In the genomic region with DNA sequence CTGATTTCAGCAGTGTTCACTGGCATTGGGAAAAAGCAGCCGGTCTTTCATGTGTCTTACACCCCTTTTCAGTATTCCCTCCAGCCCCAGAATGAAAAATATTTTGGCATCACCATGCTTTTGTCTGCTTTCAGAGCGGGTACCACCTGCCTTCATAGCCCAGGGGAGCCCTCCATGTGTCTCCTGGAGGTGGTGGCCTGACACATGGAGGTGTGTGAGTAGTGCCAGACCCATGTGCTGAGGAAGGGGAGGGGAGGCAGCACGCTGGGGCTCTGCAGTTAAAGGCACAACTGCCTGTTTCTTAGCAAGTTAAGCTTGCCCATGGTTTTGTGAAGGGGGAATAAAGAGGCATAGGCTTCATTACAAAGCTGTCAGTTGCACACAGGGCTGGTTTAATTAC, we compare ENCODE assay signal across 15 mouse cellular contexts.
DNase-seq lines count a peak whose midpoint lies in the region; ATAC-seq and TF ChIP-seq lines count a peak whose summit lies in the region.
"Had no signal": no experiment of that assay in that cellular context is flagged by ENCODE, and none has a peak within 500 bp of the region (broad histone marks: within the 10 kb centered on the region; RNA-seq: fewer than 3 reads in every experiment).

No protein-coding gene starts in this region.

- H3K27me3 ChIP-seq in heart, embryonic 11.5 days (ENCODE audit: control insufficient read depth, insufficient read depth, low read length), result no peaks in the 10 kb centered on the region
- peaks cover 73% of the 10 kb centered on the region for H3K27me3 ChIP-seq in midbrain, embryonic 10.5 days (ENCODE audit: low read depth, poor library complexity, severe bottlenecking)
- H3K27me3 ChIP-seq in midbrain, embryonic 11.5 days (ENCODE audit: control insufficient read depth, insufficient read depth, low read length), result peaks cover 28% of the 10 kb centered on the region
- no peaks in the 10 kb centered on the region for H3K27me3 ChIP-seq in limb, embryonic 14.5 days (ENCODE audit: control insufficient read depth, insufficient read depth, low read length)

- no peaks in the 10 kb centered on the region for H3K9me3 ChIP-seq in heart, embryonic 11.5 days (replicated peaks; ENCODE audit: control insufficient read depth, low read length)
- H3K9me3 ChIP-seq in midbrain, embryonic 10.5 days (replicated peaks), result no peaks in the 10 kb centered on the region
- H3K9me3 ChIP-seq in midbrain, embryonic 11.5 days (ENCODE audit: control insufficient read depth, low read length), result no peaks in the 10 kb centered on the region
- no peaks in the 10 kb centered on the region for H3K9me3 ChIP-seq in limb, embryonic 14.5 days (ENCODE audit: control insufficient read depth, low read length)

- DNase-seq in heart, adult 11 months, result peak; percentile 88
- no peak for DNase-seq in midbrain, embryonic 10.5 days (ENCODE audit: low spot score)
- no peak for DNase-seq in midbrain, embryonic 11.5 days (ENCODE audit: low spot score, missing footprints)
- no peak for DNase-seq in limb, embryonic 14.5 days (ENCODE audit: low spot score)
- DNase-seq in ovary, adult 18-20 months (ENCODE audit: low spot score), result no peak
- DNase-seq in right cerebral cortex, adult 18-20 months, result no peak
- DNase-seq: gastrocnemius, postnatal 36 days; kidney, postnatal 10 days; layer of hippocampus, postnatal 36 days; liver; lung, embryonic 14.5 days; thymus, postnatal 14 days had no signal

- no peak overlapping the region for H3K4me3 ChIP-seq in heart, embryonic 11.5 days (ENCODE audit: low read depth, low read length)
- no peak overlapping the region for H3K4me3 ChIP-seq in midbrain, embryonic 10.5 days
- H3K4me3 ChIP-seq in midbrain, embryonic 11.5 days (ENCODE audit: low read depth, low read length), result no peak overlapping the region
- no peak overlapping the region for H3K4me3 ChIP-seq in limb, embryonic 14.5 days (replicated peaks; ENCODE audit: low read length)
- H3K4me3 ChIP-seq: myocyte had no signal

- H3K4me2 ChIP-seq in heart, embryonic 11.5 days, result no peak overlapping the region
- no peak overlapping the region for H3K4me2 ChIP-seq in midbrain, embryonic 11.5 days
- no peak overlapping the region for H3K4me2 ChIP-seq in limb, embryonic 14.5 days (replicated peaks; ENCODE audit: low read depth, low read length, severe bottlenecking)
- H3K4me2 ChIP-seq: lung, embryonic 14.5 days had no signal

- H3K27ac ChIP-seq in heart, embryonic 11.5 days (ENCODE audit: low read depth, low read length), result no peak overlapping the region
- H3K27ac ChIP-seq in midbrain, embryonic 10.5 days (replicated peaks), result peak overlapping the region; percentile 58; the same call in 1 of the 2 replicates
- no peak overlapping the region for H3K27ac ChIP-seq in midbrain, embryonic 11.5 days (ENCODE audit: low read depth, low read length)
- 0 out of 2 replicates have a peak overlapping the region, but pooled peaks have one; percentile 0 for H3K27ac ChIP-seq in limb, embryonic 14.5 days (replicated peaks; ENCODE audit: low read depth, low read length)

- TF ChIP-seq POLR2A in limb, embryonic 14.5 days (IDR thresholded peaks at IDR 0.05; ENCODE audit: borderline replicate concordance, extremely low read depth, insufficient read depth, insufficient read length), result no peak

- no peak for ATAC-seq in heart, embryonic 11.5 days (replicated peaks; ENCODE audit: insufficient number of reproducible peaks, low FRiP score, low TSS enrichment)
- no peak for ATAC-seq in midbrain, embryonic 11.5 days (ENCODE audit: low FRiP score)
- ATAC-seq in limb, embryonic 14.5 days (ENCODE audit: low FRiP score, low read depth), result no peak
- ATAC-seq in frontal cortex, adult (ENCODE audit: low TSS enrichment), result no peak

- 61% methylated on average over 3 of the region's 3 CpGs for WGBS in heart, embryonic 11.5 days (ENCODE audit: insufficient replicate concordance)
- WGBS in midbrain, embryonic 10.5 days, result 87% methylated on average over 3 of the region's 3 CpGs
- 74% methylated on average over 3 of the region's 3 CpGs for WGBS in midbrain, embryonic 11.5 days
- WGBS in limb, embryonic 14.5 days, result 23% methylated on average over 3 of the region's 3 CpGs

- H3K4me1 ChIP-seq in heart, embryonic 11.5 days (ENCODE audit: control insufficient read depth, insufficient read depth, low read length), result peaks cover 27% of the 10 kb centered on the region
- peaks cover 30% of the 10 kb centered on the region for H3K4me1 ChIP-seq in midbrain, embryonic 10.5 days
- peaks cover 7% of the 10 kb centered on the region; the same call in 1 of the 2 replicates for H3K4me1 ChIP-seq in midbrain, embryonic 11.5 days (ENCODE audit: control insufficient read depth, insufficient read depth, low read length)
- peaks cover 22% of the 10 kb centered on the region for H3K4me1 ChIP-seq in limb, embryonic 14.5 days (ENCODE audit: control insufficient read depth, insufficient read depth, low read length)

- no peaks in the 10 kb centered on the region for H3K36me3 ChIP-seq in heart, embryonic 11.5 days (ENCODE audit: control insufficient read depth, insufficient read depth, low read length)
- H3K36me3 ChIP-seq in midbrain, embryonic 10.5 days, result no peaks in the 10 kb centered on the region
- H3K36me3 ChIP-seq in midbrain, embryonic 11.5 days (ENCODE audit: control insufficient read depth, insufficient read depth, low read length), result no peaks in the 10 kb centered on the region
- no peaks in the 10 kb centered on the region for H3K36me3 ChIP-seq in limb, embryonic 14.5 days (ENCODE audit: control insufficient read depth, insufficient read depth, low read length)

- H3K9ac ChIP-seq in heart, embryonic 11.5 days (ENCODE audit: low read depth, low read length), result no peak overlapping the region
- no peak overlapping the region for H3K9ac ChIP-seq in midbrain, embryonic 11.5 days (ENCODE audit: low read length)
- H3K9ac ChIP-seq in limb, embryonic 14.5 days (ENCODE audit: low read depth, low read length, severe bottlenecking), result no peak overlapping the region
- H3K9ac ChIP-seq: lung, embryonic 14.5 days had no signal

Comparison
In these comparisons a context has a peak if more than half of its experiments do, and no peak if none do; other contexts are left out.
1. H3K27ac ChIP-seq: peak in midbrain, embryonic 10.5 days (single experiment) and limb, embryonic 14.5 days (single experiment); none in heart, embryonic 11.5 days (single experiment) and midbrain, embryonic 11.5 days (single experiment).